Mouse (Mus musculus) naive thymus-derived CD4-positive, alpha-beta T cell, adult 5 months (primary cell): ENCODE data around the gene Gm4305. TPM values are rescaled to one million over a fixed set of nuclear protein-coding genes. Genes with fewer than 3 reads are reported as not detected.

Source experiments
- polyA plus RNA-seq: library from polyadenylated mRNA; unstranded; fragments of 100-300 nt; shearing (Covaris generic); gene quantifications from one replicate; pipeline ENCODE4 v1.2.1, GENCODE M21; 2017

Gene Gm4305
- polyA plus RNA-seq, result not detected

DNA sequence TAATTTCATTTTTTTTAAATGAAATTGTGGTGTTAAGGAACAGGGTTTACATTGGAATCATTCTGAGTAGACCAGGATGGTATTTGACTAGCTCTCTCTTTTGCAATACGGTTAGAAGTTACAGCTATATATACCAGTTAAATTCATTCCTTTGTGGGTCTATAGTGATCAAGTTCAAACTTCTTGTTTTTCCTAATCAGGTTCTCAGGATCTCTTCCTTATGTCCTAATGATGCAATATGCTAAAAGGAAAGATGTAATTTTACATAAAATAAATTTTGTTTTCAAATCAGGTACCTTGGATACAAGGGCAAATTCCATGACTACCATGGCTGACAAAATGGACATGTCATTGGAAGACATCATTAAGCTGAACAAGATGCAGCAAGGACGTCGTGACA is at the start of gene Gm4305:
TSS of gene Gm4305 (plus strand) at position 301 of the 400 bp plus-strand sequence.

DNA sequence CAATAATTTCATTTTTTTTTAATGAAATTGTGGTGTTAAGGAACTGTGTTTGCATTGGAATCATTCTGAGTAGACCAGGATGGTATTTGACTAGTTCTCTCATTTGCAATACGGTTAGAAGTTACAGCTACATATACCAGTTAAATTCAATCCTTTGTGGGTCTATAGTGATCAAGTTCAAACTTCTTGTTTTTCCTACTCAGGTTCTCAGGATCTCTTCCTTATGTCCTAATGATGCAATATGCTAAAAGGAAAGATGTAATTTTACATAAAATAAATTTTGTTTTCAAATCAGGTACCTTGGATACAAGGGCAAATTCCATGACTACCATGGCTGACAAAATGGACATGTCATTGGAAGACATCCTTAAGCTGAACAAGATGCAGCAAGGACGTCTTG is 15.5 kb upstream of the Gm4305 start, which contains the start of gene Gm4301:
TSS of gene Gm4301 (plus strand) at position 301 of the 400 bp plus-strand sequence.

DNA sequence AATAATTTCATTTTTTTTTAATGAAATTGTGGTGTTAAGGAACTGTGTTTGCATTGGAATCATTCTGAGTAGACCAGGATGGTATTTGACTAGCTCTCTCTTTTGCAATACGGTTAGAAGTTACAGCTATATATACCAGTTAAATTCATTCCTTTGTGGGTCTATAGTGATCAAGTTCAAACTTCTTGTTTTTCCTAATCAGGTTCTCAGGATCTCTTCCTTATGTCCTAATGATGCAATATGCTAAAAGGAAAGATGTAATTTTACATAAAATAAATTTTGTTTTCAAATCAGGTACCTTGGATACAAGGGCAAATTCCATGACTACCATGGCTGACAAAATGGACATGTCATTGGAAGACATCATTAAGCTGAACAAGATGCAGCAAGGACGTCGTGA is 10.4 kb upstream of the Gm4305 start, which contains the start of gene Gm4302:
TSS of gene Gm4302 (plus strand) at position 301 of the 400 bp plus-strand sequence.

DNA sequence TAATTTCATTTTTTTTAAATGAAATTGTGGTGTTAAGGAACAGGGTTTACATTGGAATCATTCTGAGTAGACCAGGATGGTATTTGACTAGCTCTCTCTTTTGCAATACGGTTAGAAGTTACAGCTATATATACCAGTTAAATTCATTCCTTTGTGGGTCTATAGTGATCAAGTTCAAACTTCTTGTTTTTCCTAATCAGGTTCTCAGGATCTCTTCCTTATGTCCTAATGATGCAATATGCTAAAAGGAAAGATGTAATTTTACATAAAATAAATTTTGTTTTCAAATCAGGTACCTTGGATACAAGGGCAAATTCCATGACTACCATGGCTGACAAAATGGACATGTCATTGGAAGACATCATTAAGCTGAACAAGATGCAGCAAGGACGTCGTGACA is 5.2 kb upstream of the Gm4305 start, which contains the start of gene Gm4303:
TSS of gene Gm4303 (plus strand) at position 301 of the 400 bp plus-strand sequence.

DNA sequence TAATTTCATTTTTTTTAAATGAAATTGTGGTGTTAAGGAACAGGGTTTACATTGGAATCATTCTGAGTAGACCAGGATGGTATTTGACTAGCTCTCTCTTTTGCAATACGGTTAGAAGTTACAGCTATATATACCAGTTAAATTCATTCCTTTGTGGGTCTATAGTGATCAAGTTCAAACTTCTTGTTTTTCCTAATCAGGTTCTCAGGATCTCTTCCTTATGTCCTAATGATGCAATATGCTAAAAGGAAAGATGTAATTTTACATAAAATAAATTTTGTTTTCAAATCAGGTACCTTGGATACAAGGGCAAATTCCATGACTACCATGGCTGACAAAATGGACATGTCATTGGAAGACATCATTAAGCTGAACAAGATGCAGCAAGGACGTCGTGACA is 10.1 kb downstream of the Gm4305 start, which contains the start of gene Gm4307:
TSS of gene Gm4307 (plus strand) at position 301 of the 400 bp plus-strand sequence.

DNA sequence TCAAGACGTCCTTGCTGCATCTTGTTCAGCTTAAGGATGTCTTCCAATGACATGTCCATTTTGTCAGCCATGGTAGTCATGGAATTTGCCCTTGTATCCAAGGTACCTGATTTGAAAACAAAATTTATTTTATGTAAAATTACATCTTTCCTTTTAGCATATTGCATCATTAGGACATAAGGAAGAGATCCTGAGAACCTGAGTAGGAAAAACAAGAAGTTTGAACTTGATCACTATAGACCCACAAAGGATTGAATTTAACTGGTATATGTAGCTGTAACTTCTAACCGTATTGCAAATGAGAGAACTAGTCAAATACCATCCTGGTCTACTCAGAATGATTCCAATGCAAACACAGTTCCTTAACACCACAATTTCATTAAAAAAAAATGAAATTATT is 31.6 kb downstream of the Gm4305 start, which contains the start of gene Gm4312:
TSS of gene Gm4312 (minus strand) at position 101 of the 400 bp plus-strand sequence.

Other genes starting within 250 kb of the Gm4305 start
- not detected for gene Gm4301, start 15.4 kb upstream of the Gm4305 start, polyA plus RNA-seq
- not detected for gene Gm4302, start 10.3 kb upstream of the Gm4305 start, polyA plus RNA-seq
- gene Gm4303, start 5.1 kb upstream of the Gm4305 start, polyA plus RNA-seq, result not detected
- gene Gm4307, start 10.2 kb downstream of the Gm4305 start, polyA plus RNA-seq, result not detected
- not detected for gene Gm4312, start 31.5 kb downstream of the Gm4305 start, polyA plus RNA-seq
- gene Tmtc3, start 136.3 kb downstream of the Gm4305 start, polyA plus RNA-seq, result 0.51 TPM
- 0.41 TPM for gene Cep290, start 136.5 kb downstream of the Gm4305 start, polyA plus RNA-seq
- gene 4930430F08Rik, start 239.3 kb downstream of the Gm4305 start, polyA plus RNA-seq, result 3.3 TPM
- not detected for gene 1700017N19Rik, start 239.4 kb downstream of the Gm4305 start, polyA plus RNA-seq